Mouse (Mus musculus) ZHBTc4 (cell line): ENCODE results near the gene Ptprn2.
A peak's percentile ranks its signal among the peaks of the same experiment; 100 is the strongest.

Source experiments
- DNase-seq: peaks from one replicate; pipeline ENCODE4 v3.0.0-alpha.2; 2011; ENCODE audit warnings: low read depth, low spot score

Ptprn2 gene

GRCm38 (mm10) chr12:116485591-116486403 is at the start of gene Ptprn2:
Gene Ptprn2, plus strand, starts transcription at chr12:116485720.
- peak; percentile 86 for DNase-seq

- DNase-seq = no peak
Measured at GRCm38 (mm10) chr12:116436125-116436524, 49.4 kb upstream of the Ptprn2 start.

GRCm38 (mm10) chr12:116438591-116438990 is 46.9 kb upstream of the Ptprn2 start:
- DNase-seq = no peak

- DNase-seq = no peak
Measured at GRCm38 (mm10) chr12:116442184-116442583, 43.3 kb upstream of the Ptprn2 start.

- DNase-seq = no peak
Measured at GRCm38 (mm10) chr12:116449536-116449935, 36.0 kb upstream of the Ptprn2 start.

- no peak for DNase-seq
Measured at GRCm38 (mm10) chr12:116460379-116461065, 25.0 kb upstream of the Ptprn2 start.

GRCm38 (mm10) chr12:116467030-116467429 is 18.5 kb upstream of the Ptprn2 start:
- DNase-seq = no peak

GRCm38 (mm10) chr12:116468348-116468747 is 17.2 kb upstream of the Ptprn2 start:
- DNase-seq = no peak

- no peak for DNase-seq
Measured at GRCm38 (mm10) chr12:116469096-116469495, 16.4 kb upstream of the Ptprn2 start.

GRCm38 (mm10) chr12:116473264-116473663 is 12.3 kb upstream of the Ptprn2 start:
- DNase-seq = no peak

GRCm38 (mm10) chr12:116473761-116474160 is 11.8 kb upstream of the Ptprn2 start:
- DNase-seq = no peak

GRCm38 (mm10) chr12:116474676-116475075 is 10.8 kb upstream of the Ptprn2 start:
- DNase-seq = no peak

- no peak for DNase-seq
Measured at GRCm38 (mm10) chr12:116478771-116479170, 6.7 kb upstream of the Ptprn2 start.

GRCm38 (mm10) chr12:116481921-116482320 is 3.6 kb upstream of the Ptprn2 start:
- DNase-seq = no peak

- DNase-seq = no peak
Measured at GRCm38 (mm10) chr12:116483581-116483980, 1.9 kb upstream of the Ptprn2 start.

- DNase-seq = no peak
Measured at GRCm38 (mm10) chr12:116484991-116485390, 529 bp upstream of the Ptprn2 start.

- no peak for DNase-seq
Measured at GRCm38 (mm10) chr12:116486404-116486730, 847 bp downstream of the Ptprn2 start.

- DNase-seq = no peak
Measured at GRCm38 (mm10) chr12:116488836-116489235, 3.3 kb downstream of the Ptprn2 start.

- DNase-seq = no peak
Measured at GRCm38 (mm10) chr12:116490575-116491356, 5.2 kb downstream of the Ptprn2 start.

GRCm38 (mm10) chr12:116498666-116499065 is 13.1 kb downstream of the Ptprn2 start:
- no peak for DNase-seq

GRCm38 (mm10) chr12:116500652-116501051 is 15.1 kb downstream of the Ptprn2 start:
- no peak for DNase-seq

GRCm38 (mm10) chr12:116512482-116512881 is 27.0 kb downstream of the Ptprn2 start:
- DNase-seq = no peak
